Mouse (Mus musculus): ENCODE measurements around the gene Adgrv1. TPM values are rescaled to one million over a fixed set of nuclear protein-coding genes. Genes with fewer than 3 reads are reported as not detected.

The Adgrv1 gene
- polyA plus RNA-seq, 1 experiment from 2014 or later, result 4.6 TPM

DNA sequence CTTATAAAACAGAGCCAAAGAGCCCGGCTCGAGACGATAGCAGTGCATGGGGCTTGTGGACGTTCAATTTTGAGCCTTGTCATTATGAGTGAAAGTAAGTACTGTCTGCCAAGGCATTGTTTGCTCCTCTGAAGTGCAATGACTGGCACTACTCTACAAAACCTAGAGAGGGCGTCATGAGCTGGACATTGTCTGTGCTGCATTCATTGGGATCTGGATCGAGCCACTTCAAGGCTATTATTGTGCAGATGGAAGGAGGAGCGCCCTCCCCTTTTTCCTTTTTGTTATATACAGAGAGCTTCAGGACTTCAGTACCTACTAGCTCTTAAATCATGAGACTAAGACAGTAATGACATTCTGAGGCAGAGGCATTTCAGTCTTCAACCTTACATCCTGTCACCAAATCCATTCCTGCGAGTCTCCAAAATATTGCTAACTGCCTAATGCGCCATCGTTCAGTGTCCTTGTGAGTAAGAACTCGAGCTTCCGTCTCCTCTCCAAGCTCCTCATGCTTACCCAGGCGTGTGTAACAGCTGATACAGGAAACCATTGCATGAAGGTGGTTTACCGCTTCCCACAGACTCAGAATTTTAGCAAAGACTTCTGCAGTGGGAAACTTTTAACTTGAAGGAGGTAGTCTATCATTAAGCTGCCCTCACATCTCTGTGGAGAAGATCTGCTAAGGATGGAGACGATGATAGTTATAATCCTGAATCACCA, 285.5 kb downstream of the Adgrv1 start:
- Histone ChIP-seq H3K9ac (ENCODE audit: low read depth, low read length) (no peak overlapping the region), H3K27me3 (ENCODE audit: control insufficient read depth, insufficient read depth, low read length) (no peaks in the 10 kb centered on the region), H3K4me1 (ENCODE audit: control insufficient read depth, insufficient read depth, low read length) (no peaks in the 10 kb centered on the region), H3K4me2 (replicated peaks; ENCODE audit: low read depth, low read length) (no peak overlapping the region), H3K9me3 (ENCODE audit: control insufficient read depth, low read length) (0 out of 2 replicates have a peak, but pooled peaks cover 4% of the 10 kb centered on the region), H3K36me3 (ENCODE audit: control insufficient read depth, insufficient read depth, low read length) (no peaks in the 10 kb centered on the region), H3K27ac (ENCODE audit: low read depth, low read length) (no peak overlapping the region), H3K4me3 (ENCODE audit: low read length) (no peak overlapping the region)
- no peak for ATAC-seq (ENCODE audit: low FRiP score, low TSS enrichment)
- 84% methylated on average over 15 of the region's 15 CpGs for WGBS

DNA sequence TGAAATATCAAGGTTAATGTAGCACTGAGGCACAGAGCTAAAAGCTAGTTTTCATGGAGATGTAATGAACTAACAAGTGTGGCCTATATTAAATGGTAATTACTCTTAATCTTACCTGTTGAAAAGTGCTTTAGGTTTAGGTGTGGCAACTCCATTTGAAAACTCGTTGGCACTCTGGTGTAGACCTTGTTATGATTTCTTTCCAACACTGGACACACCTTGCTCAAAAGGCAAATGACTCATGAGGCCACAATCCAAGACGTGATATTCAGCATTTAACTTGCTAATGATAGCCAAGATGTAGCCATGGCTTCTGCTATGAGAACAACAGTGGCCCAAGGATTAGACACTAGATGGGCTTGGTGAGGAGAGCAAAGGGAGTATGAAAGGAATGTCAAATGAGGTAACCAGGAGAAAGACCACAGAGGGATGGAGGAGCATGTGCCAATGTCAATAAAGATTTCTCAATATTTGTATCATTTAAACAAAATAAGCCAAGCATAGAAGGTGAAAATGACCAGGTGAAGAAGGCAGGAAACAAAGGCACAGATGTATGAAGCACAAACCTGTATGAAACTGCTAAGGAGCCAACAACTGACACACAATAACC, 289.9 kb downstream of the Adgrv1 start:
- Histone ChIP-seq H3K4me3 (ENCODE audit: low read length) (no peak overlapping the region), H3K4me1 (ENCODE audit: control insufficient read depth, insufficient read depth, low read length) (no peaks in the 10 kb centered on the region), H3K27me3 (ENCODE audit: control insufficient read depth, insufficient read depth, low read length) (no peaks in the 10 kb centered on the region), H3K27ac (ENCODE audit: low read depth, low read length) (no peak overlapping the region), H3K9me3 (ENCODE audit: control insufficient read depth, low read length) (0 out of 2 replicates have a peak, but pooled peaks cover 4% of the 10 kb centered on the region), H3K4me2 (replicated peaks; ENCODE audit: low read depth, low read length) (no peak overlapping the region), H3K36me3 (ENCODE audit: control insufficient read depth, insufficient read depth, low read length) (no peaks in the 10 kb centered on the region), H3K9ac (ENCODE audit: low read depth, low read length) (no peak overlapping the region)
- 79% methylated on average over 2 of the region's 2 CpGs for WGBS
- ATAC-seq (ENCODE audit: low FRiP score, low TSS enrichment), result no peak

DNA sequence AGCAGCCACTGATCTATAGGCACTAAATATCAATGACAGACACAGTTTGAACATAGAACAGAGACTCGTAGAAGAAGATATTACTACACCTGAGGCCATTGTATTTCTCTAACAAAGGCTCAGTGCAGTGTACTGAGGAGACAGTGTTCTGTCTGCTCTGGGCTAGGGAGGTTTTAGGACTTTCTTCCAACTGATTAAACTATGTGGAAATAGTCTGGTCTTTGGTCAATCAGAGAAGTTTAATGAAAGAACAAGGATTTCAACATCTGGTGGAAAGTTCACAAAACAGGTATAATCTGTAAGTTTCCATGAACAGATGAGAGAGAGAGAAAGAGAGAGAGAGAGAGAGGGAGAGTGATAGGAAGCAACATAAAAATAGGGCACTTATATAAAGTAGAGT, 297.7 kb downstream of the Adgrv1 start:
- WGBS, result 91% methylated on average over 1 of the region's 1 CpGs
- Histone ChIP-seq H3K9me3 (ENCODE audit: control insufficient read depth, low read length) (no peaks in the 10 kb centered on the region), H3K36me3 (ENCODE audit: control insufficient read depth, insufficient read depth, low read length) (no peaks in the 10 kb centered on the region), H3K27me3 (ENCODE audit: control insufficient read depth, insufficient read depth, low read length) (no peaks in the 10 kb centered on the region), H3K4me3 (ENCODE audit: low read length) (no peak overlapping the region), H3K4me1 (ENCODE audit: control insufficient read depth, insufficient read depth, low read length) (peaks cover 5% of the 10 kb centered on the region; the same call in 1 of the 2 replicates), H3K4me2 (replicated peaks; ENCODE audit: low read depth, low read length) (no peak overlapping the region), H3K27ac (ENCODE audit: low read depth, low read length) (no peak overlapping the region), H3K9ac (ENCODE audit: low read depth, low read length) (no peak overlapping the region)
- no peak for ATAC-seq (ENCODE audit: low FRiP score, low TSS enrichment)

DNA sequence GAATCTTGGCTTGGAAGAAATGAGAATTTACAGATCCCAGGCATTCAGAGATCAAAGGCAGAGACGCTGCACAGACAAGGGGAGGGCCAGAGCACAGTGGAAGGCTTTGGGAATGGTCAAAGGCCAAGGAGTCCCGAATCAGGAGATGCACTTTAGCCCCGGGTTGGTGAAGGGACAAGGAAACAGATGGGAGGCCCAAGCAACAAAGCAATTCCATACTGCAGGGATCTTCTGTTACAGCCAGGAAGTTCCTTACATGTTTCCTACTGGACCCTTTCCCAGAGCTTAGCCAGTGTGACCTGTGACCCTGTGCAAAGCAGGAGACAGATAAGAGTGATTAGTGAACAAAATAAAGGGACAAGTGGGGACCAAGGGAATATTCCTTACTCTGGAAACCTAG, 300.9 kb downstream of the Adgrv1 start:
- ATAC-seq (ENCODE audit: low FRiP score, low TSS enrichment), result peak; percentile 86
- WGBS, result 18% methylated on average over 3 of the region's 3 CpGs
- Histone ChIP-seq H3K27ac (ENCODE audit: low read depth, low read length) (no peak overlapping the region), H3K4me2 (replicated peaks; ENCODE audit: low read depth, low read length) (no peak overlapping the region), H3K9ac (ENCODE audit: low read depth, low read length) (no peak overlapping the region), H3K36me3 (ENCODE audit: control insufficient read depth, insufficient read depth, low read length) (no peaks in the 10 kb centered on the region), H3K4me1 (ENCODE audit: control insufficient read depth, insufficient read depth, low read length) (peaks cover 5% of the 10 kb centered on the region; the same call in 1 of the 2 replicates), H3K27me3 (ENCODE audit: control insufficient read depth, insufficient read depth, low read length) (no peaks in the 10 kb centered on the region), H3K4me3 (ENCODE audit: low read length) (no peak overlapping the region), H3K9me3 (ENCODE audit: control insufficient read depth, low read length) (no peaks in the 10 kb centered on the region)

DNA sequence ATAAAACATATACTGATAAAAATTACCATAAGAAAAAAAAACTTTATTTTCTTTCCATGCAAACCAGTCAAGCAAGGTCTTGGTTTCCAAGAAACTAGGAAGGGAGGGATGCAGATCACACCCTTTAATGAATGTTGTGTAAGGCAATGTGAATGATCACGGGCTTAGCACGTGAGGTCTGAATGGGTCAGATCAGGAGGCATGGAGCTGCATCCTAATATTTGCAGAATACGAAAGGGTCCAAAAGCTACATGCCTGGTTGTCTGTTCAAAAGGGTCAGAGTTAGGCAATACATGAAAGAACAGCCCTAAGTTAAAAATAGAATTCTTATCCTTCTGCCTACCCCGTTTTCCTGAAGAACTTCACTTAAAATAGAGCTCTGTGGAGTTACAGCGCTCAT, 303.2 kb downstream of the Adgrv1 start:
- WGBS, result 90% methylated on average over 5 of the region's 5 CpGs
- Histone ChIP-seq H3K4me3 (ENCODE audit: low read length) (no peak overlapping the region), H3K36me3 (ENCODE audit: control insufficient read depth, insufficient read depth, low read length) (no peaks in the 10 kb centered on the region), H3K9me3 (ENCODE audit: control insufficient read depth, low read length) (no peaks in the 10 kb centered on the region), H3K9ac (ENCODE audit: low read depth, low read length) (no peak overlapping the region), H3K4me1 (ENCODE audit: control insufficient read depth, insufficient read depth, low read length) (peaks cover 5% of the 10 kb centered on the region; the same call in 1 of the 2 replicates), H3K4me2 (replicated peaks; ENCODE audit: low read depth, low read length) (no peak overlapping the region), H3K27me3 (ENCODE audit: control insufficient read depth, insufficient read depth, low read length) (no peaks in the 10 kb centered on the region), H3K27ac (ENCODE audit: low read depth, low read length) (no peak overlapping the region)
- no peak for ATAC-seq (ENCODE audit: low FRiP score, low TSS enrichment)

DNA sequence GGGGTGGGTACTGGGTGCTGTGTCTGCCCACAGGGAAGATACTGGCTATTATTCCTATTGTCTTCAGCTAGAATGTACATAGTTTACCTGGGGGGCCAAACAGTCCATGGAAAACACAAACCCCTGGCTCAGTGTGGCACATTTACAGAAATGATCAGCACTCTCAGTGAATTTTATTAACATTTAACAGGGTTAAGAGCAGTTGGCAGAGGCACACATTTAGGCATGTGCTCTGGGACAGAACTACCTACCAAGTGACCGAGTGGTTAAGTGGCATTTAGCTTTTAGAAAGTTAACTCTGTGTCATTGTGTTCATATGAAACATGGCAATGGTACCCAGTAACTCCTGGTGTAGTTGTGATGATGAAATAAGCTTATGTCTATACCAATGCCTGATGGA, 304.8 kb downstream of the Adgrv1 start:
- Histone ChIP-seq H3K4me1 (ENCODE audit: control insufficient read depth, insufficient read depth, low read length) (peaks cover 5% of the 10 kb centered on the region; the same call in 1 of the 2 replicates), H3K27me3 (ENCODE audit: control insufficient read depth, insufficient read depth, low read length) (no peaks in the 10 kb centered on the region), H3K4me3 (ENCODE audit: low read length) (no peak overlapping the region), H3K9me3 (ENCODE audit: control insufficient read depth, low read length) (no peaks in the 10 kb centered on the region), H3K9ac (ENCODE audit: low read depth, low read length) (no peak overlapping the region), H3K4me2 (replicated peaks; ENCODE audit: low read depth, low read length) (no peak overlapping the region), H3K36me3 (ENCODE audit: control insufficient read depth, insufficient read depth, low read length) (no peaks in the 10 kb centered on the region), H3K27ac (ENCODE audit: low read depth, low read length) (no peak overlapping the region)
- ATAC-seq (ENCODE audit: low FRiP score, low TSS enrichment), result no peak
- 88% methylated on average over 1 of the region's 1 CpGs for WGBS

DNA sequence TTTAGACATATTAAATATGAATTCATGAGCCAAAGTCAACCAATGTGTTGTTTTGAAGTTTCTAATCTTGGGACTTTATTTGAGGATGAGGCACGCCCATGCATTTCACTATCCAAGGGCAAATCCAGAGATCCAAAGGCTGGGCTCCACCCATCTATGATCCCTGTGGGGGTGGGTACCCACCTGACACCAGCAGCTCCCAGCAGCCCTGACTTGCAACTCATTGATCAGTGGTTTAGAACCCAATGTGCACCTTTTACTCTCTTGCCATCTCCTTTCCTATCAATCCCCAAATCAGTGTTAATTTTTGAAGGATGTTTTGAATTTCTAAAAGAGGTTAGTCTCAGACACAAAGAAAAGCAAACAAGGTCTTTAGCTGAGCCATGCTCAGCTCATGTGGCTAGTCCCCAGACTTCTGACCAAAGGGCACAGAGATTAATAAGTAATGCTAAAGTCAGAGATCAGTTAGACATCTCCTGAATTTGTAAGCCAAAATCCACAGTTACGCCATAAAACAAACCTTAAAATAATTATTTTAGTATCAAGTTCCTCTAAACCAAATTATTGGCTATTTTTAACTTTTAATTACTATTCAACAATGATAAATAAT, 307.2 kb downstream of the Adgrv1 start:
- no peak overlapping the region for H3K9ac ChIP-seq (ENCODE audit: low read depth, low read length)
- H3K4me2 ChIP-seq (replicated peaks; ENCODE audit: low read depth, low read length), result no peak overlapping the region
- no peaks in the 10 kb centered on the region for H3K36me3 ChIP-seq (ENCODE audit: control insufficient read depth, insufficient read depth, low read length)
- no peak overlapping the region for H3K4me3 ChIP-seq (ENCODE audit: low read length)
- H3K27ac ChIP-seq (ENCODE audit: low read depth, low read length), result no peak overlapping the region
- no peaks in the 10 kb centered on the region for H3K4me1 ChIP-seq (ENCODE audit: control insufficient read depth, insufficient read depth, low read length)
- H3K9me3 ChIP-seq (ENCODE audit: control insufficient read depth, low read length), result no peaks in the 10 kb centered on the region
- no peak for ATAC-seq (ENCODE audit: low FRiP score, low TSS enrichment)
- 85% methylated on average over 2 of the region's 2 CpGs for WGBS
- H3K27me3 ChIP-seq (ENCODE audit: control insufficient read depth, insufficient read depth, low read length), result no peaks in the 10 kb centered on the region

DNA sequence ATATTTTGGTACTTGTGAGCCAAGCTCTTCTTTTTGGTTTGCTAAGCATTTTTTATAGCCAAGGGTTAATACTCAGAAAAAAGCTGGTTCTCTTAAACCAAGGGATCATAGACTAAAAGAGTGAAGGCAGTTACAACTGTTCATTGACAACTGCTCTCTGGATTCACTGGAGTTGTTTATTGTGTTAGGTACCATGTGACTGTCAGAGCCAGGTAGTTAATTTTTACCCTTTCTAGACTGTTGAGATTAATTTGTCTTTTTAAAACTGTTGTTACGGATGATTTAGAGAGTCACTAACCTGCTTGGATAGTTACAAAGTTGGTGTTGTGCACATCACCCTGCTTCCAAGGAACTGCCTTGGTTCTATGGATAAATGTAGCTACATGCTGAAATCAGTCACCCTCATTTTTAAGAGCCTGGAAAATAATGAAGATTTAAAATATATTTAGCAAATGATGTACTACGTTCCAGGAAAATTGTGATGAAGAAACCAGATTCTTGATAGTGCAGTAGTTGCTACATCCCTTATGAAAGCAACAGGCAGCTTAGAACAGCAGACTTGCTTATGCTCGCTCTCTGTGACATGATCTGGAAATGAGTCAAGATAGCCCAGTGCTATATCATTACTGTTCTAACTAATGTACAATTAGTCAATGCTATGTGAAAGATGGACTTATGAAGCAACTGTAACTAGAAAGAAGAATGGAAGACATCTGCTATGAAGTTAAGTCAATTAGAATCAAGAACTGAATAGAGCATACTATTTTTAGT, 309.2 kb downstream of the Adgrv1 start:
- Histone ChIP-seq H3K4me3 (ENCODE audit: low read length) (no peak overlapping the region), H3K4me2 (replicated peaks; ENCODE audit: low read depth, low read length) (no peak overlapping the region), H3K4me1 (ENCODE audit: control insufficient read depth, insufficient read depth, low read length) (no peaks in the 10 kb centered on the region), H3K27me3 (ENCODE audit: control insufficient read depth, insufficient read depth, low read length) (no peaks in the 10 kb centered on the region), H3K27ac (ENCODE audit: low read depth, low read length) (no peak overlapping the region), H3K9me3 (ENCODE audit: control insufficient read depth, low read length) (no peaks in the 10 kb centered on the region), H3K9ac (ENCODE audit: low read depth, low read length) (no peak overlapping the region), H3K36me3 (ENCODE audit: control insufficient read depth, insufficient read depth, low read length) (no peaks in the 10 kb centered on the region)
- no peak for ATAC-seq (ENCODE audit: low FRiP score, low TSS enrichment)
- 83% methylated on average over 3 of the region's 3 CpGs for WGBS
